Mouse (Mus musculus) erythroblast, embryonic 14.5 days (primary cell): Measurements from ENCODE around the gene Nkpd1. TPM values are rescaled to one million over a fixed set of nuclear protein-coding genes. Genes with fewer than 3 reads are reported as not detected.

Source experiments
- H3K27me3 ChIP-seq: 2 replicates; pipeline ENCODE4 v1.6.1; 2012; ENCODE audit warnings: inconsistent platforms; ENCODE audit not compliant: control insufficient read depth
- H3K36me3 ChIP-seq: 2 replicates; pipeline ENCODE4 v1.6.1; 2012; ENCODE audit warnings: mild to moderate bottlenecking, inconsistent platforms; ENCODE audit not compliant: control insufficient read depth
- H3K4me1 ChIP-seq: 2 replicates; pipeline ENCODE4 v1.6.1; 2012; ENCODE audit warnings: inconsistent platforms; ENCODE audit not compliant: control insufficient read depth
- H3K4me3 ChIP-seq: replicated peaks from 2 replicates; pipeline ENCODE3; 2012; ENCODE audit warnings: moderate library complexity, mild to moderate bottlenecking, inconsistent platforms
- H3K9me3 ChIP-seq: 2 replicates; pipeline ENCODE4 v1.6.1; 2012; ENCODE audit warnings: low read length, inconsistent platforms, mixed read lengths; ENCODE audit not compliant: control insufficient read depth
- GATA1 ChIP-seq: IDR thresholded peaks from 2 replicates; pipeline ENCODE4 v1.6.1; 2012; ENCODE audit warnings: low read length, inconsistent platforms, mixed read lengths
- TAL1 ChIP-seq: IDR thresholded peaks from 3 replicates; pipeline ENCODE4 v1.6.1; 2012; ENCODE audit warnings: low read length, inconsistent platforms, mixed read lengths
- polyA plus RNA-seq: library from polyadenylated mRNA; stranded (reverse); fragments of >175 nt; gene quantifications from 2 replicates; pipeline ENCODE4 v1.2.3, GENCODE M21; 2012

Nkpd1 gene
- polyA plus RNA-seq, 1 experiment, result 0.02 TPM

DNA sequence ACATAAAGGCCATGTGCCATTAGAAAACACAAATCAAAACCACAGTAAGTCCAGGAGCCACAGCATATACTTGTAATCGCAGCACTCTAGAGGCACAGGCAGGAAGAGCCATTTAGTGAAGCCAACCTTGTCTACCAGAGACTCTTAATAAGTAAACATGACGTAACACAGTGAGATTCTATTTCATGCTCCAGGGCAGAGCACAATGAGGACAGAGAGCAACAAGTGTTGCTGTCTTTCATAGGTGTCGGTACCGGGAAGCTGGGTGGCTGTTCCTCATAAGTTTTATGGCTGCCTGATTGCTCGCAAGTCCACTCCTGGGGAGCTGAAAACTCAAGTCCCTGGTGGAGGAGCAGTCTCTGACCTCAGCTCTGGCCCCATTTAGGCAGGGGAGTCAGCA is 34.0 kb downstream of the Nkpd1 start:
- Histone ChIP-seq H3K36me3 (peaks cover 99% of the 10 kb centered on the region), H3K9me3 (no peaks in the 10 kb centered on the region), H3K4me1 (peaks cover 62% of the 10 kb centered on the region), H3K27me3 (no peaks in the 10 kb centered on the region), H3K4me3 (no peak overlapping the region)
- TF ChIP-seq TAL1 (no peak), GATA1 (no peak)

DNA sequence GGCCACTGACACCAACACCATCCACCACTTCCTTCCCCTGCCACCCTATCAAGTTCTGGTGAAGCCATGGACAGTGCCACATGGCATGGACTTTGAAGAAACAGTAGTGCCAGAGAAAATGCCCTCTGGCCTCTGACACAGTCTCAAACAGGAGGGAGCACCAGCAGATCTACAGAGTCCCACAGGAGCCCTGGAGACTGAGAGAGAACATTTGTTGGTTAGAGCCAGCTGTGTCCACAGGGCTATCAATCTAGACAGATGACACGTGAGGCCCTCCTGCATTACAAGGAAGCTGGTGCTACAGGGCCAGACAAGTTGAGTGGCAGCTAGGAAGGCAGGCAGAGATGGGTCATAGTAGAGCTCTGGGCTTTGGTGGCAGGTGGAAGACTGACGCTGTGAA is 34.8 kb downstream of the Nkpd1 start:
- Histone ChIP-seq H3K4me1 (peaks cover 66% of the 10 kb centered on the region), H3K4me3 (no peak overlapping the region), H3K36me3 (peaks cover 99% of the 10 kb centered on the region)

DNA sequence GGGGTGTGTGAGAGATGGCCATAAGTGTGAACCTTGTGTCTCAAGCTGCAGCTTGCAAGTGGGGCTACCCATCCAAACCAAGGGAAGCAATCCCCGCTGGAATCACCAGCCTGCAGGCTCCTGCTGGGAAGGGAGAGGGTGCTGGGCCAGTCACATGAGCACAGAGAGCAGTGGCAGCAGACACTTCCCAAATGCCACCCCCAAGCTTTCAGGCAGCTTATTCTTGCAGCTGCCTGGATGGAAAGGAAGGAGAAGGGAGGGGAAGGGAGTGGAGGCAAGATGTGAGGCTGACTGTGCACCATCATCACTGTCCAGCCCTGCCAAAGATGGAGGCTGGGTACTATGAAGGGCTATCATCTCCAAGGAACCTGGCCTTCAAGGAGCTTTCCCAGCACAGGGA is 36.5 kb downstream of the Nkpd1 start:
- TF ChIP-seq GATA1, result no peak
- TF ChIP-seq TAL1, result no peak
- no peak overlapping the region for H3K4me3 ChIP-seq
- H3K9me3 ChIP-seq, result no peaks in the 10 kb centered on the region
- peaks cover 99% of the 10 kb centered on the region for H3K36me3 ChIP-seq
- peaks cover 70% of the 10 kb centered on the region for H3K4me1 ChIP-seq
- H3K27me3 ChIP-seq, result no peaks in the 10 kb centered on the region

More for the DNA sequence above, 34.8 kb downstream of the Nkpd1 start:
- Histone ChIP-seq H3K27me3 (no peaks in the 10 kb centered on the region), H3K9me3 (no peaks in the 10 kb centered on the region)
- TF ChIP-seq GATA1 (no peak), TAL1 (no peak)

DNA sequence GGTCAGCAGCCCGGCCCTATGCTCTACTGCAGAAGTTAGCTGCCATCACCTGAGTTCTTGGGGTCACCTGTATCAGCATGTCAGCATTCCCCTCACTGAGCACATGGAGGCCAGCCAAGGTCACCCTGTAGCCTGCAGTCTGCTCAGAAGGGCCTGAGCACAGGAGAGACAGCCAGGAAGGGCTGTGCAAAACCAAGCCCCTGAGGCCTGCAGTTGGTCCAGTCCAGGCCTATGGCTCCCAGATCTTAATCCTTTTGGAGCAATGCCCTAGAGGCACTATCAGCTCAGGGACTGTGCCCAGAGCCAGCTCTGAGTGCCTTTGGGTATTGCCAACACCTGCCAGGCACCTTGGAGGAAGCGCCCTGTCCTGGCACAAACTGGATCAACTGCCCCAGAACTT is 39.4 kb downstream of the Nkpd1 start:
- H3K36me3 ChIP-seq, result peaks cover 88% of the 10 kb centered on the region
- no peak overlapping the region for H3K4me3 ChIP-seq
- TF ChIP-seq GATA1, result no peak
- TF ChIP-seq TAL1, result no peak
- H3K27me3 ChIP-seq, result no peaks in the 10 kb centered on the region
- no peaks in the 10 kb centered on the region for H3K9me3 ChIP-seq
- peaks cover 82% of the 10 kb centered on the region for H3K4me1 ChIP-seq

DNA sequence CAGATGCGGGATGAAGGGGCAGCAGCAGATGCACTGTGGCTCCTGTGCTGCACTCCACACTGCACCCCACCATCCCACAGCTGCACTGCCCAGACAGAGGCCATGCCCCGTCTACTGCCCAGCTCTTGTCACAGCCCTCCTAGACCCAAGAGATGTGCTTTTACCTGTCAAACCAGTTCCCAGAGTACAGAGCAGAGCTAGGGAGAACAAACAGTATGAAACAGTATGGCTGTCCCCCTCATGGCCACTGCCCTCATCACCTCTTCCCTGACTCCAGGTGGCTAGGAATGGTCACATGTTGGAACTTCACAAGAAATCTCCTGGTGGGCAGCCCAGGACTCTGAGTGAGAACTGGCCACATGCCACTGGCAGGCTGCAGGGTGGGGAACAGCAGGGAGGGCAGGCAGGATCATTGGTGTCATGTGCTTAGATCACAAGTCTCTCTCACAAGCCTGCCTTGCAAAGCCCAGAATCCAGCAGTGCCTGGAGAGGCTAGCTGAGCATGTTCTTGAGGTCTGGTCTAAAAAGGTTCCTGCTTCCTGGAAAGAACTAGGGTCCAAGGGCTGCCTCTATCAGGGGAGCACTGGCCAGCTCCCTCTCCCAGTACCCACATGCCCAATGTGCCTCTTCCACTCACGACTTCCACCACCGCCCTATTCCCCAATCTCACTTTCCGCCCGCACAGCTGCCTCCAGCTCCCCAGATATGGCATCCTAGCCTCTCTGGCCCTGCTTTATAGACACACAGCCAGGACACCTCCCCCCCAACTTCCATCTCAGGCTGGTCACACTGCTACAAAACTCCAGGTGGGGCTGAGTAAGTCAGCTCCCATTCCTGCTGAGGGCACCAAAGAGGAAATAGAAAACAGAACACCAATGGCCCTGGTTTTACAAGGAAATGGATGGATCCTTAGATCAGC is 40.6 kb downstream of the Nkpd1 start:
- no peaks in the 10 kb centered on the region for H3K9me3 ChIP-seq
- no peaks in the 10 kb centered on the region for H3K27me3 ChIP-seq
- peak overlapping the region; percentile 90 for H3K4me3 ChIP-seq
- TF ChIP-seq TAL1 (no peak), GATA1 (no peak)
- H3K4me1 ChIP-seq, result peaks cover 81% of the 10 kb centered on the region
- H3K36me3 ChIP-seq, result peaks cover 76% of the 10 kb centered on the region

DNA sequence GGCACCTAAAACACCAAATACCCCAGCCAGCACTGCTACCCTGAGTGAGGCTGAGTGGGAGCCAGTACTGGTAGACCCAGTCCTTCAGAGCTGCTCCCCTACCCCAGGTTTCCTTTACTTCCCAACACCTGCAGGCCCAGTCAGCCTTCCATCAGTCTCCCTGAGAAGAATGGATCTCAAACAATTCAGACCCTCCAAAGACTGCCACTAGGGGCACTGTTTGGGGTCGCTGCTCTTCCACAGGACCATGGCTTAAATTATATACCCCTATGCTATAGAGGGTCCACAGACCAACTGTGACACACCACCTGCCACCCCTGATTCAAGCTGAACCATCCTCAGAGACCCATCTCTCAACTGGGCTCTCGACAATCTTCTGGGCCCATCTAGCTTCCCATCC is 41.3 kb downstream of the Nkpd1 start:
- H3K4me3 ChIP-seq, result peak overlapping the region; percentile 90
- H3K9me3 ChIP-seq, result no peaks in the 10 kb centered on the region
- H3K4me1 ChIP-seq, result peaks cover 81% of the 10 kb centered on the region
- H3K27me3 ChIP-seq, result no peaks in the 10 kb centered on the region
- TF ChIP-seq TAL1, result no peak
- no peak for TF ChIP-seq GATA1
- peaks cover 75% of the 10 kb centered on the region for H3K36me3 ChIP-seq

DNA sequence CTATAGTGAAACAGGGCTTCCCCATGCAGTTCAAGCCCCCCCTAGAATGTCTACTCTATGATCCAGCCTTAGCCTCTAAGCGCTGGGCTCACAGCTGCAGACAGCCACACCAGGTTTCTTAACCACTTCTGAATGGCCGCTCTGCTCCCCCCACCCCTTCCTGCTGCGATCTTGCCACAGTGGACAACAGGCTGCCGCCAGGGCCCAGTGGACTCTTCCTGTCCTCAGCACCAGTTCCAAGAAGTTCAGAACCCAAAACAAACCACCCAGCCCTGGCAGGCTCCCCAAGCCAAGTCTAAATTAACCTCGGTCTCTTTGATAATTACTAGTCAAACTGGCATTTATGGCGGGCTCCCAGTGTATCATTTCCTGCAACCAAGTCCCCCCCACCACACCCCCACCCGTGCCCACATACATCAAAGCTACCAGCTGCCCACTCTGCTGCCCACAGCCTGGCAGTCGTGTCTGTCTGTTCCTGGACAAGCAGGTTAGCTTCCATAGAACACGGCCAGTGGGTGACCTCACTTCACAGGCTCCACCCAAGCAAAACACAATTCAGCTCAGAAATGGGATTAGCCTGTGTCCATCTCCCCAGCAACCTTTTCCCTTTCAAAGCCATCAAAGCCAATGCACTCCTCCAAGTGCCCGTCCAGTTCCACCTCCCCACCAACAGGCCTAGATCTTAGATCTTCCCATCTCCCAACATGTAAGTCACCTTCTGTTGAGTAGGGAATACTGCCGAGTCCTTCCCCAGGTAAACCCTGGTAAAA is 43.0 kb downstream of the Nkpd1 start:
- H3K27me3 ChIP-seq, result no peaks in the 10 kb centered on the region
- peak overlapping the region; percentile 90 for H3K4me3 ChIP-seq
- peaks cover 75% of the 10 kb centered on the region for H3K36me3 ChIP-seq
- peaks cover 87% of the 10 kb centered on the region for H3K4me1 ChIP-seq
- no peak for TF ChIP-seq GATA1
- peaks cover 7% of the 10 kb centered on the region for H3K9me3 ChIP-seq

DNA sequence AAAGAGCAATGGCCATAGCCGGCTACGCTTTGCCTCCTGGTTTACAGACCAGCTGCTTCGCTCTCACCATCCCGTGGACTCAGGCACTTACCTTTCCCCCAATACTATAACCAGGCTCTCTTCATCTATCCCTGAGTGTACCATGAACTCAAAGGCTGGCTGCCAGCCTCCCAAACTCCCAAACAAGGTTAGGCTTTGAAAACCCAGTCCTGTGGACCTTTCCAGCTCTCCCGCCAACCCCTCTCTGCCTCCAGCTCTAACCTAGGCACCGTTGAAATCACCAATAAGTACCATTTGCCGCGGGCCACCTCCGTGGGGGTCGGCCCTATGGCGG is 43.8 kb downstream of the Nkpd1 start:
- TF ChIP-seq GATA1 (no peak), TAL1 (no peak)
- H3K4me3 ChIP-seq, result peak overlapping the region; percentile 90
- peaks cover 87% of the 10 kb centered on the region for H3K4me1 ChIP-seq
- no peaks in the 10 kb centered on the region for H3K27me3 ChIP-seq
- peaks cover 7% of the 10 kb centered on the region for H3K9me3 ChIP-seq
- peaks cover 74% of the 10 kb centered on the region for H3K36me3 ChIP-seq
